Mouse (Mus musculus) right cerebral cortex, postnatal 10 days (tissue): ENCODE data around the gene Scd3.
A peak's percentile ranks its signal among the peaks of the same experiment; 100 is the strongest.
"Not testable (repeated sequence)": the region's sequence is repeated elsewhere in the genome, so short reads cannot be mapped to it uniquely, and the experiment has no call there.

ENCODE experiments used
- DNase-seq, 2 experiments: peaks; one replicate each; pipeline ENCODE4 v3.0.0; 2021; ENCODE audit warnings: low spot score in 2 of 2

The Scd3 gene

DNA sequence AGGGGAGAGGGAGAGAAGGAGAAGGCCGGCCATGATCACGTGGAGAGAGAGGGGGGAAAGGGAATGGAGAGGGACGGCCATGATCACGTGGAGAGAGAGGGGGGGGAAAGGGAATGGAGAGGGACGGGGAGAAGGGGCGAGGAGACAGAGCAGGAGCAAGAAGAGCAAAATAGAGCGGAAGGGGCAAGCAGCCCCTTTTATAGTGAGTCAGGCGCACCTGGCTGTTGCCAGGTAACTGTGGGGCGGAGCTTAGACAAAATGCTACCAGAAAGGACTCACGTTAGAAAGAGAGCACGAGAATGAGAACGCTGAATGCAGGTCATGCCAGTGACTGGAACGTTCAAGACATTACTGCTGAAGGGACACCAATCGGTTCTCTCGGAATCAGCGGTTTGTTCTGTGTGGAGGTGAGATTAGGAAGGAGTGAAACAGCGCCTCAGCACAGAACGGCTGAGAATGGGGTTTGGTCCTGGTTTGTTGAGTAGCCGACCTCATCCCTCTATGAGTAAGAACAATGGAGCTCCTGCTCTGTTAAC is 34.5 kb downstream of the Scd3 start:
- DNase-seq, result no peak

DNA sequence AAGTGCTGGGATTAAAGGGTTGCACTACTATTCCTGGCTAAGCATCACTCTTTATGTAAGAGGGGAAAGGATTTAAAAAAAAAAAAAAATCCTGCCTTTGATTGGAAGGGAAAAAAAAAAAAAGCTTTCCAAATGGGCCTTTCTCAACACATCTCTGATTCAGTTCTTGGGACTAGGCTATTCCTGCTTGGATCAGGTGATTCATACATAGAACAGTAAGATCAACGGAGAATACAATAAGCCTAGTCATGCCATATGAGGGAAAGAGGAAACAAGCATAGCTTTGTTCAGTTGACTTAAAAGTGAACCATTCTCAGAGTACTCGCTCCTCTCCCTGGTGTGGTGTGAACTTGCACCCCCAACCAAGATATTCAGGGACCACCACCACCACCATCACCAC is 35.8 kb downstream of the Scd3 start:
- DNase-seq, result no peak

GRCm38 (mm10) chr19:44245761-44246171 is 42.7 kb downstream of the Scd3 start:
- DNase-seq, result peak in 1 of 2 experiments; percentile 42

- no peak for DNase-seq
Measured at GRCm38 (mm10) chr19:44246341-44246911, 43.4 kb downstream of the Scd3 start.

DNA sequence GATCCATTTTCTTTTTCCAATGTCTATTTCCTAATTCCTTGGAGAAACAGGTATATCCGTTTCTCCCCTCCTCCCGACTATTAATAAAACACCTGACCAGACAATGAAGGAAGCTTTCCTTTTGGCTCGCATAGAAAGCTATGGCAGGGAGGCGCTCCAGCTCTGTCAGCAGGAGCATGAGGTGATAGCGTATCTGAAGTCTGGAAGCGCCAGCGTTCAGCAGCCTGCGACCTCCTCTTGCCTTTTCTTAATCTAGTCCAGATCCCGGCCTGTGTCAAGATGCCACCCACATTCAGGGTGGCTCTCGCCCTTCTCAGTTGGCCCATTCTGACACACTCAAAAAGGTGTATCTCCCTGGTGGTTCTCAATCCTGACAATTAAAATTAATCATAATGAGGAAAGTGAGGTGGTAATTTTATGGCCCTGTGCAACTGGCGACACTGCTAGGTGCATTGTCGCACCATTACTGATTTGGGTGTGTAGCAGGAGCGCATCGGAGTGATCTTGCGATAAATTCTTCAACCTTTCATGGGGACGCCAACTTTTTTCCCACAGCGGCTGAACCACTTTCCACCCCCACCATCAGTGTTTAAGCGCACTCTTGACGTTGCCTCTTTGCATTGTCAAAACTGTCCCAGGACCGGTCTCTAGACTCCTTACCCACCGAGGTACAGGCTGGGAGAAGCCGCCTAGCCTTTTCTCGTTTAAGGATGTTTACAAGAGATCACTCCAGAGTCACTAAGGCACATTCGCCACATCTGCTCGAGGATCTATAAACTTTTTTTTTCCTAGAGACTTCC is 44.4 kb downstream of the Scd3 start:
- peak in 1 of 2 experiments; percentile 40 for DNase-seq

- peak; percentile 95 to 97 for DNase-seq
Measured at GRCm38 (mm10) chr19:44248081-44248853, 45.2 kb downstream of the Scd3 start.

DNA sequence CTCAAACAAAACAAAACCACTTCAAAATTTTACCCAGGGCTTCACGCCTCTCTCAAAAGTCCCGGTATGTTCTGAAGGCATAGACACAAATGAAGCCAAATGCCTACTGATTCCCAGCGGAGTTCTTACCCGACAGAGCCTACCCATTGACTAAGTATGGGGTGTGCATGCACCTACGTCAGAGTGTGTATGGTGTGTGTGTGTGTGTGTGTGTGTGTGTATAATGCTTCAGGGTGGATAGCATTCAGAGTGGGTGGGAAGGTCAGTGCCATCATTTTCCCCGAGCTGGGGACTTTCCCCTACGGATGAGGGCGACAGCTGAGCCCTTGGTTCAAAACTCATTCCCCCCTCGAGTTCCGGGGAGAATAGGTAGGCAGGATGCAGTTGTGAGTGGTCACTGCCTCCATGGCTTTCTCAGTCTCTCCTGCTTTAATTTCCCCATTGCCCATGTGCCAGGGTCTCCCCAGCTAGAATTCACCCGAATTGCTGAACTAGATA is 45.8 kb downstream of the Scd3 start:
- DNase-seq, result no peak

DNA sequence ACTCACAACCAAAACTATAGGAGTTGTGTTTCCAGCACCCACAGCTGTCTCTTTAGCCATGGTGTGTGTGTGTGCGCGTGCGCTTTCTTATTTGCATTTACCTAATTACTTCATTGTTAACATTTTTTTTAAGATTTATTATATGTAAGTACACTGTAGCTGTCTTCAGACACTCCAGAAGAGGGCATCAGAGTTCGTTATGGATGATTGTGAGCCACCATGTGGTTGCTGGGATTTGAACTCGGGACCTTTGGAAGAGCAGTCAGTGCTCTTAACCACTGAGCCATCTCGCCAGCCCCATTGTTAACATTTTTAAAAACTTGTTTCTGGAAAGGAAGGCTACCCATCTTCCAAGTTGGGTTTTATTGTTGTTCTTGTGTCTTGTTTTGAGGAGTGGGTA is 48.1 kb downstream of the Scd3 start:
- DNase-seq, result not testable (repeated sequence)

DNA sequence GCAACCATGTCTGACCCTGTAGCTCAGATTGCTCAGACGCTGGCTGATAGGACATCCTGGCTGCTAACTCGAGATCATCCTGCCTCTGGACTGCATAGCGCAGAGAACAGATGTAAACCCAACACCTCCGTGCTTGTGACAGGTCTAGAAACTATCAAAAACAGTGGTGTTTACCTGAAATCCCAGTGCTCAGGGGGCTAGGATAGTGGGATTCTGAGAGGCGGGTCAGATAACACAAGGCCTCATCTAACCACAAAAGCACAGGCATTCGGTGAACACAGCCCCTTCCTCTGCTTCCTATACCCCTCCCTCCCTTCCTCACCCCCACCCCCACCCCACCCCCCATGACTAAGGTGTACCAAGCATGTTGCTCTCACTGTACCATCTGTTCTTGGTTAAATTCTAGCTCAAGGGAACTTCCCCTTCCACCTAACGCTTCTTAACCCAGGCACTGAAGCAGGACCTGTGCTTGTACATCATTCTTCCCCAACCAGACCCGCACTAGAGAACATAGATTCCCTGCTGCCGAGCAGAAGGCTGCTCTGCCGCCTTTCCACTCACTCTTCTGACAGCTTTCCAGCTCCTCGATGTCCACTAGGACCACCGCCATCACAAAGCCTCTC is 49.0 kb downstream of the Scd3 start:
- DNase-seq, result no peak

- not testable (repeated sequence) for DNase-seq
Measured at GRCm38 (mm10) chr19:44254106-44254505, 51.0 kb downstream of the Scd3 start.

DNA sequence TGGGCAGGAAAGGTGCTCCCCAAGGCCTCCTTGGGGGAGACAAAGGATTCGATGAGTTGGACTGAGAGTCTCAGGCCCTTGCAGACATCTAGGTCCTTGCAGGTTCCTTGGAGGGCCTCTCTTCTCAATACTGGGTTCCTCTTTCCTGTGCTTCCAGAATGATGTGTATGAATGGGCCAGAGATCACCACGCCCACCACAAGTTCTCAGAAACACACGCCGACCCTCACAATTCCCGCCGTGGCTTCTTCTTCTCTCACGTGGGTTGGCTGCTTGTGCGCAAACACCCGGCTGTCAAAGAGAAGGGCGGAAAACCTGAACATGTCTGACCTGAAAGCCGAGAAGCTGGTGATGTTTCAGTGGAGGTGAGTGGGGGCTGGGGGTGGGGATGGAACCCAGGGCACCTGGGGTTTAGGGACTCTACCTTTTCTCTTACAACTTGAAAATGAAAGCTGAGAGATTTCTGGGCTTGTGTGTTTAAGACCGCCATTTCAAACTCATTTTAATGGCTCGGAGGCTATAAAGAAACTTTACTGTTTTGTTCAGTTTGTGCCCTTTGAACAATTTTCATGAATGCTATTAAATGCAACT is 54.4 kb downstream of the Scd3 start:
- DNase-seq, result no peak

DNA sequence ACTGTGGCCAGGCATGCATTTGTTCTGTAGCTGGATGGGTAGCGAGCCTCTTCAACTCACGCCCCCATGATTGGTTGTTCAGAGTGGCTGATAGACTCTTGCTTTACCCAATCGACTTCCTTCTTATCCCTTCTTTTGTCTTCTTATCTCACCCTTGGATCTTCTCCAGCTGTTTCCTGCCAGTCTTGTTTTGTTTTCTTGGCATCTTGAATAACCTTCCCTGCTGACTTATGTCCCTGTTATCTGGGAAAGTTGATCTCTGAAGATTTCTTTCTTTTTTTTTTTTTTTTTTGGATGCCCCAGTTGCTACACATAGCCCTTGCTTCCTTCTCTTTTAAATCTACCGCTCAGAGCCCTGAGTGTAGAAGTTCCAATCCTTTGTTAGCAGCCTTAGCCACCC is 56.4 kb downstream of the Scd3 start:
- no peak for DNase-seq

DNA sequence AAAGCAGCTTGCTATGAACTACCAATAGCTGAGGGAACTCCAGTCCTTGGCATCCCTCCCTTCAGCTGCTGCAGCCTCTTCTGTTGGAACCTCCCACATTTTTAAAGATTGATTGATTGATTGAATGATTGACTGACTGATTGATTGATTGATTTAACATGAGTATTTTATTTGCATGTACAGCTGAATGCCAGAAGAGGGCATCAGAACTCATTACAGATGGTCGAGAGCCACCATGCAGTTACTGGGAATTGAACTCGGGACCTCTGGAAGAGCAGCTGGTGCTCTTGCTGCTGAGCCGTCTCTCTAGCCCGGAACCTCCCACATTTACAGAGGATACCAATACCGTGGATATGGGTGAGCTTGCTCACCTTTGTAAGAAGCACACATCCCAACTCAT is 57.4 kb downstream of the Scd3 start:
- no peak for DNase-seq

- DNase-seq, result no peak
Measured at GRCm38 (mm10) chr19:44261774-44262173, 58.7 kb downstream of the Scd3 start.

- no peak for DNase-seq
Measured at GRCm38 (mm10) chr19:44263581-44263980, 60.5 kb downstream of the Scd3 start.

- no peak for DNase-seq
Measured at GRCm38 (mm10) chr19:44264226-44264625, 61.2 kb downstream of the Scd3 start.

DNA sequence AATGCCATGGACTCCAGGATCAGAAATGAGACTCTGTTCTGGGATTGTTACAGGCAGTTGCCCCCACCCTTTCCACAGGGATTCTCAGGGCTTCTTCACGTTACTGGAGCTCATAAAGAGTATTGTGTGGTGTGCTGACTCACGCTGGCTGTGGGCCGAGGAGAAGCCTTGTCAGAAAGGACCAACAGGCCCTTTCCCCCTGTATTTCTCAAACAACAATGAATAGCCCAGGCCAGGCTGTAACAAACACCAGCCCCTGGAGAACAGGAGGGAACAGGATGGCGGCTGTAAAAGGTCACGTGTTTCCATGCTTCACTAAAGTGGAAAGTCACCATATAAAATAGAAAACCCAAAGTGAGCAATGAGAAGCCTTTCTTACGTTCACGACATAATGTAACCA is 62.2 kb downstream of the Scd3 start:
- no peak for DNase-seq

GRCm38 (mm10) chr19:44265911-44266337 is 62.9 kb downstream of the Scd3 start:
- DNase-seq, result no peak

GRCm38 (mm10) chr19:44266458-44266823 is 63.4 kb downstream of the Scd3 start:
- peak in 1 of 2 experiments; percentile 32 for DNase-seq

GRCm38 (mm10) chr19:44266824-44267498 is 63.9 kb downstream of the Scd3 start:
- peak; percentile 93 to 96 for DNase-seq

DNA sequence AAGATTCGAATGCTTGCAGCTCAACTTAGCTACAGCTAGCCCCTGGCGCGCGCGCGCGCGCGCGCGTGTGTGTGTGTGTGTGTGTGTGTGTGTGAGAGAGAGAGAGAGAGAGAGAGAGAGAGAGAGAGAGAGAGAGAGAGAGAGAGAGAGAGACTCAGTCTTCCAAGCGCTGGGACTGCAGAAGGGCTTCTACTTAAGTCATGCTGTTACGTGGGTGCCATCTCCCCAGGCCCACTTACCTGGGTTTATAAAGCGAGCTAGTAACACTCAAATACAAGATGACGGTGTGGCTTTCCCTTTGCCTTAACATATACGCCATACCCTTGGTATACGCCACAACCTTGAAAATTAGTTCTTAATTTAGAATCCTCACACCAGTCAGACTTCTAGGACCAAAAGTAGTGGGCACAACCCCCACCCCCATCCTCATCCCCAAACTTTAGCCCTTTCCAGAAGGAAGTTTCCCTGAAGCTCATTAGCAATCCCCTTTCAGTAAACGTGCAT is 64.5 kb downstream of the Scd3 start:
- no peak for DNase-seq
